Mouse (Mus musculus) heart, embryonic 15.5 days (tissue): ENCODE data around the gene Ina. TPM values are rescaled to one million over a fixed set of nuclear protein-coding genes. Genes with fewer than 3 reads are reported as not detected.
"Not testable (repeated sequence)": the region's sequence is repeated elsewhere in the genome, so short reads cannot be mapped to it uniquely, and the experiment has no call there.

Source experiments
- ATAC-seq: fragments of 200-750 bp; cut with Nextera tagmentation; replicated peaks from 2 replicates; pipeline ENCODE4 v1.8.0; 2017; ENCODE audit warnings: low read depth, moderate TSS enrichment; ENCODE audit not compliant: insufficient number of reproducible peaks, insufficient read depth, low FRiP score
- H3K27ac ChIP-seq: fragments of 300-500 bp; sonication (generic); 2 replicates; pipeline ENCODE4 v1.5.1; 2015; ENCODE audit warnings: mild to moderate bottlenecking, inconsistent platforms
- H3K27me3 ChIP-seq: fragments of 300-500 bp; sonication (generic); 2 replicates; pipeline ENCODE4 v1.6.1; 2015; ENCODE audit warnings: inconsistent platforms
- H3K36me3 ChIP-seq: fragments of 300-500 bp; sonication (generic); 2 replicates; pipeline ENCODE4 v1.6.1; 2015; ENCODE audit warnings: mild to moderate bottlenecking, inconsistent platforms
- H3K4me1 ChIP-seq: fragments of 300-500 bp; sonication (generic); replicated peaks from 2 replicates; pipeline ENCODE4 v1.6.1; 2015; ENCODE audit warnings: inconsistent platforms
- H3K4me2 ChIP-seq: fragments of 300-500 bp; sonication (generic); 2 replicates; pipeline ENCODE4 v1.6.1; 2015; ENCODE audit warnings: inconsistent platforms, mild to moderate bottlenecking, moderate library complexity
- H3K4me3 ChIP-seq: fragments of 300-500 bp; sonication (generic); 2 replicates; pipeline ENCODE4 v1.5.1; 2015; ENCODE audit warnings: mild to moderate bottlenecking, inconsistent platforms
- H3K9ac ChIP-seq: fragments of 300-500 bp; sonication (generic); 2 replicates; pipeline ENCODE4 v1.6.1; 2015; ENCODE audit warnings: mild to moderate bottlenecking, inconsistent platforms
- H3K9me3 ChIP-seq: fragments of 300-500 bp; sonication (generic); replicated peaks from 2 replicates; pipeline ENCODE4 v1.6.1; 2016; ENCODE audit warnings: inconsistent platforms
- WGBS: fragments of 180-500 bp; shearing (Covaris S2); methylation state at CpG from one replicate; pipeline ENCODE4 v1.1.7; 2015; ENCODE audit warnings: mixed read lengths; 5-methylcytosine and 5-hydroxymethylcytosine counted together
- polyA plus RNA-seq: library from polyadenylated mRNA; unstranded; fragments of >200 nt; fragmentation: Nextera tagmentation; extraction: Ambion mirVana; gene quantifications from 2 replicates; pipeline ENCODE4 v1.2.1, GENCODE M21; 2015

The Ina gene
- polyA plus RNA-seq, 1 experiment from 2014 or later = 0.58 TPM

DNA sequence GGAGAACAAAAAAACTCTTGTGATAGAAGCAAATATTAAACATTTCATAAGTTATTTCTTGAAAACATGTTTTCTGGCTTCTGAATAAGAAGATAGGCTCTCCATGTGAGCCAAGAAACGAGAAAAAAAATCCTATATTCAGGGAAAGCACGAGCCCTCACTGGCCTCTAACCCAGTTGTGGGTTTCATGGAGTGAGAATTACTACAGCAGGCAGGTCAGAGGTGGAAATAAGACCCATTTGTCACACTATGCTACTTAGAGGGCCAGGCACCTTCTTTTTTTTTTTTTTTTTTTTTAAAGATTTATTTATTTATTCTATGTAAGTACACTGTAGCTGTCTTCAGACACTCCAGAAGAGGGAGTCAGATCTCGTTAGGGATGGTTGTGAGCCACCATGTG lies 14.1 kb upstream of the Ina start:
- not testable (repeated sequence) for H3K27ac ChIP-seq, H3K9ac ChIP-seq, H3K4me2 ChIP-seq, H3K4me1 ChIP-seq, H3K36me3 ChIP-seq, ATAC-seq, H3K4me3 ChIP-seq, H3K27me3 ChIP-seq, H3K9me3 ChIP-seq
- 85% methylated on average over 3 of the region's 3 CpGs for WGBS

DNA sequence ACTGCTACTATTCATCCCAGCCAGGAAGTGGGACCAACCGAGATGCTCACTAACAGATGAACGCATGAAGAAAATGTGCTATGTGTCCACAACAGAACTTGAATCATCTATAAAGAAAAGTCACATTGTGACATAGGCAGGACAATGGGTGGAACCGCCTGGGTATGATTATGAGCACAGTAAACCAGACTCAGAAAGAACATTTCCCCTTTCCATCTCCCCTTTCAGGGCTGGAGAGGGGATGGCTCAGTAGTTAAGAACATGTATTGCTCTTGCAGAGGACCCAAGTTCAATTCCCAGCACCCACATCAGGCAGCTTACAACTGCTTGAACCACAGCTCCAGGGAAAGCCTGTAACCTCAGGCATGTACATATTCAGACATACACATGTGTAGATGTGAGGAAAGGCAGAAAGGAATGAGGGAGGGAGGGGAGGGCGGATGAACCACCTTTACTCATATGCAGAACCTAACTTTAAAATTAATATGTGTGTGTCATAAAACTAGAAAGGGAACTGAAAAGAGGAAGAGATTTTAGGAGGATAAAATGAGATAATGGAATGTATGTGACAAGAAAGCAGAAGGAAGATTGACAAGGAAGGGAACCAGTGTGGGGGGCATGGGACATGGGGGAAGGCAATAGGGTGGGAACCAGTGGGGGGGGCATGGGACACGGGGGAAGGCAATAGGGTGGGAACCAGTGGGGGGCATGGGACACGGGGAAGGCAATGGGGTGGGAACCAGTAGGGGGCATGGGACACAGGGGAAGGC lies 10.6 kb upstream of the Ina start:
- H3K4me1 ChIP-seq = no peaks in the 10 kb centered on the region
- no peaks in the 10 kb centered on the region for H3K9me3 ChIP-seq
- 71% methylated on average over 6 of the region's 6 CpGs for WGBS
- H3K4me3 ChIP-seq = no peak overlapping the region
- peaks cover 6% of the 10 kb centered on the region for H3K27me3 ChIP-seq
- no peak overlapping the region for H3K4me2 ChIP-seq
- no peak overlapping the region for H3K9ac ChIP-seq
- H3K36me3 ChIP-seq = no peaks in the 10 kb centered on the region
- ATAC-seq = no peak
- H3K27ac ChIP-seq = no peak overlapping the region

DNA sequence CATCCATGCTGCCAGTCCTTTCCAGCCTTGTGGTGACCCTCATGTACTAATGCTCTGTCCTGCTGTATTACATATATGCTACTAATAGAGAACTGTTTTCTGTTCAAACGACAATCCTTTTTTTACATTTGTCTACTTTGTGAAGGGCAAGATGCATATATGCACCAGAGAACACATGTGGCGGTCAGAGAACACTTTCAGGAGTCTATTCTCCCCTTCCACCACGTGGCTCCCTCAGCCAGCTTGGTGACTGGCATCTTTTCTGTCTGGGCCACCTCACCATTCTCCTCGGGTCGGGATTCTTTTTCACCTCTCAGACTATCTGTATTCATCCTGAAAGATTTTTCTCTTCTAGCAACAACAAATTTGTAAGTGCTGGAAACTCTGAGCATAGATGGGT lies 8.6 kb upstream of the Ina start:
- Histone ChIP-seq H3K27me3 (peaks cover 11% of the 10 kb centered on the region), H3K27ac (no peak overlapping the region), H3K4me3 (no peak overlapping the region), H3K36me3 (no peaks in the 10 kb centered on the region), H3K4me1 (no peaks in the 10 kb centered on the region), H3K4me2 (no peak overlapping the region), H3K9ac (no peak overlapping the region), H3K9me3 (no peaks in the 10 kb centered on the region)
- ATAC-seq = no peak
- 51% methylated on average over 5 of the region's 5 CpGs for WGBS

DNA sequence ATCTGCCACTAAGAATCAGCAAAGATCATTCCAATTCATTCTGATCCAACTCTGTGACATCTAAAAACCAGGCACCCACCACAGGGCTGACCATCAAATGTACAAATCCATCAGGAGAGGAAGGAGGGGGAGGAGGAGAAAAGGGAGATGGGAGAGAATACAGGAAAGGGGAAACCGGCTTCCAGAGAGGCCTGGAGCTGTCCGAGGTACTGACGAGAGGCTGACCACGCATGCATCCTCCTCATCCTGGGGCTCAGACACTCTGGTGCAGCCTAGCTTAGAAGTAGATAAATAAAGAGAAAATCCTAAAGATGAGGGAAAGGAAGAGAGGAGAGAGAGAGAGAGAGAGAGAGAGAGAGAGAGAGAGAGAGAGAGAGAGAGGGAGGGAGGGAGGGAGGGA lies 8.2 kb upstream of the Ina start:
- no peak for ATAC-seq
- no peak overlapping the region for H3K4me2 ChIP-seq
- H3K9ac ChIP-seq = no peak overlapping the region
- no peak overlapping the region for H3K4me3 ChIP-seq
- no peaks in the 10 kb centered on the region for H3K9me3 ChIP-seq
- H3K36me3 ChIP-seq = no peaks in the 10 kb centered on the region
- H3K27ac ChIP-seq = no peak overlapping the region
- H3K27me3 ChIP-seq = peaks cover 15% of the 10 kb centered on the region
- 1% methylated on average over 4 of the region's 4 CpGs for WGBS
- no peaks in the 10 kb centered on the region for H3K4me1 ChIP-seq

DNA sequence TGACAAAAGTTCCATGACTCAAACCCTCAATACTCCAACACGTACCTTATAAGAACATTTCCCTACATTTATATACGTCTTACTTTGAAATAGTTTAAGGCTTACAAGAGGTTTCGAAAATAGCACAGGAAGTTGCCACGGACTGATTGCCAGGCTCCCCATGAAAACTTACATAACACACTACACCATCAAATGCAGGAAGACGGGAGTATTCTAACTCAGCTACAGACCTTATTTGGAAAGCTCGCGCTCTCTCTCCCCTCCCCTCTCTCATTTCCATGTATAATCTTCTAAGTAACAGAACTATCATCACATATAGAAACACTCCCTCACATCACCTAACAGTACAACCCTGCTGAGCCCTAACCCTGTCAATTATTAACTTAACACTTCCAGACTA lies 5.1 kb upstream of the Ina start:
- Histone ChIP-seq H3K4me1 (peaks cover 3% of the 10 kb centered on the region), H3K27ac (no peak overlapping the region), H3K27me3 (peaks cover 45% of the 10 kb centered on the region), H3K9ac (no peak overlapping the region), H3K4me3 (no peak overlapping the region), H3K9me3 (no peaks in the 10 kb centered on the region), H3K36me3 (no peaks in the 10 kb centered on the region), H3K4me2 (no peak overlapping the region)
- no peak for ATAC-seq
- WGBS = 77% methylated on average over 7 of the region's 7 CpGs

DNA sequence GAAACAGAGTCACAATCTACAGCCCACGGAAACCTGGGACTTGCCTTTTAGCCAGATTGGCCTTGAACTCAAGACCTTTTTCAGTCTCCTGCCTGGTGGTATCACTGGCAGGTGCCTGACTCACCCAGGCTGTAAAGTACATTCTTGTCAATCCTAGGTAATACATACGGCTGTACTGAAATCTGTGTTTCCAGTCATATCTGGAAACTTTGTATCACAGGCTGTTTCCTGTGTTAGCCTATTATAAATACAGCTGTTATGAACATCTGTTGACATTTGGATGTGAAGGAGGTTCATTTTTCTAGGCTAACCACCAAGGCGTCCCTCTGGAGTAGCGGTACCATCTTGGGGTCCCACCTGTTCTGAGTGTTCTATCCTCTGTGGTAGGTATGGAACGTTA lies 4.6 kb upstream of the Ina start:
- Histone ChIP-seq H3K9ac (no peak overlapping the region), H3K4me2 (no peak overlapping the region), H3K36me3 (no peaks in the 10 kb centered on the region), H3K4me3 (no peak overlapping the region), H3K4me1 (peaks cover 8% of the 10 kb centered on the region), H3K27ac (no peak overlapping the region), H3K9me3 (no peaks in the 10 kb centered on the region), H3K27me3 (peaks cover 51% of the 10 kb centered on the region)
- no peak for ATAC-seq
- WGBS = 71% methylated on average over 5 of the region's 5 CpGs

- peaks cover 66% of the 10 kb centered on the region for H3K27me3 ChIP-seq
- no peak for ATAC-seq
- H3K4me2 ChIP-seq = no peak overlapping the region
- H3K9me3 ChIP-seq = no peaks in the 10 kb centered on the region
- no peak overlapping the region for H3K4me3 ChIP-seq
- whole genome bisulfite sequencing = 83% methylated on average over 15 of the region's 15 CpGs
- no peak overlapping the region for H3K9ac ChIP-seq
- peaks cover 17% of the 10 kb centered on the region for H3K4me1 ChIP-seq
- H3K36me3 ChIP-seq = no peaks in the 10 kb centered on the region
- no peak overlapping the region for H3K27ac ChIP-seq
Observed at GRCm38 (mm10) chr19:47012521-47013130, 1.9 kb upstream of the Ina start.

GRCm38 (mm10) chr19:47013340-47014158 lies 949 bp upstream of the Ina start:
- 12% methylated on average over 20 of the region's 20 CpGs for WGBS
- H3K4me2 ChIP-seq = peak overlapping the region; percentile 87; the same call in 1 of the 2 replicates

DNA sequence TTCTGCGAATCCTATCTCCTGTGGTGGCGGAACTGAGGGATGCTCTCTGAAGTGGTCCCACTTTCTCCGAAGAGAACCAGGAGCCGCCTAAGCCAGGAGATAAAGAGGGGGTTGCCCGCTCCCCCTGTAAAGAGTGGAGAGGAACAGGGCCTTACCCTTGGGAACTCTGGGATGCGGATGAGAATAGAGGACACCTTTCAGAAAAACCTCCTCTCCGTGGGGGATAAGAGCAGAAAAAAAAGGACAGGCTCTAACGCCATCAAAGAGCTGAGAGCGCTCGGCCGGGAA lies 395 bp upstream of the Ina start:
- peaks cover 17% of the 10 kb centered on the region for H3K4me1 ChIP-seq

More at GRCm38 (mm10) chr19:47013340-47014158, 949 bp upstream of the Ina start:
- peaks cover 75% of the 10 kb centered on the region for H3K27me3 ChIP-seq
- H3K36me3 ChIP-seq = no peaks in the 10 kb centered on the region
- H3K9ac ChIP-seq = no peak overlapping the region
- H3K9me3 ChIP-seq = no peaks in the 10 kb centered on the region
- no peak for ATAC-seq
- H3K4me1 ChIP-seq = peaks cover 17% of the 10 kb centered on the region
- H3K27ac ChIP-seq = no peak overlapping the region
- no peak overlapping the region for H3K4me3 ChIP-seq

GRCm38 (mm10) chr19:47015396-47015795 lies 898 bp downstream of the Ina start:
- Histone ChIP-seq H3K4me3 (peak overlapping the region; percentile 51), H3K27ac (no peak overlapping the region), H3K4me1 (peaks cover 17% of the 10 kb centered on the region), H3K9ac (no peak overlapping the region), H3K4me2 (peak overlapping the region; percentile 87), H3K9me3 (no peaks in the 10 kb centered on the region), H3K36me3 (no peaks in the 10 kb centered on the region), H3K27me3 (peaks cover 78% of the 10 kb centered on the region)
- no peak for ATAC-seq
- WGBS = 1% methylated on average over 36 of the region's 37 CpGs

More for the DNA sequence above, 395 bp upstream of the Ina start:
- Histone ChIP-seq H3K9ac (no peak overlapping the region), H3K9me3 (no peaks in the 10 kb centered on the region), H3K4me2 (peak overlapping the region; percentile 87), H3K36me3 (no peaks in the 10 kb centered on the region), H3K27me3 (peaks cover 75% of the 10 kb centered on the region), H3K27ac (no peak overlapping the region), H3K4me3 (peak overlapping the region; percentile 51)
- ATAC-seq = no peak
- under 1% methylated on average over 11 of the region's 11 CpGs for WGBS

DNA sequence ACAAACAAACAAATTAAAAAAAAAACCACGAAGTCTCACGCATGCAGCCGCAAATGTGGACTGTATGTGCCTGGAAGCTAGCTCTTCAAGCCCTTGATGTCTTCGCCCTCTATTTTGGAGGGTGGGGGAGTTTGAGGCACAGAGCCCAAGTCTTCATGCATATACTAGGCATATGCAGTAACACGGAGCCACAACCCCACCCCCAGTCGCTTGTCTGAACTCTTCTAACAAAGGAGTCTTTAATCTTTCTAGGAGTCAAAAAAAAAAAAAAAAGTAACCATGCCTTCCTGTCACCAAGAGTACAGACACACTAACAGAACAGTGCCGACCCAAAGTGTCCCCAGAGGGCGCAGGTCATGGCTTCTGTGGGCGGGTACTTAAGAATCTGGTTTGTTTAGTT lies 1.5 kb downstream of the Ina start:
- Histone ChIP-seq H3K4me2 (no peak overlapping the region), H3K4me1 (peaks cover 17% of the 10 kb centered on the region), H3K27ac (no peak overlapping the region), H3K9ac (no peak overlapping the region), H3K36me3 (no peaks in the 10 kb centered on the region), H3K27me3 (peaks cover 75% of the 10 kb centered on the region), H3K9me3 (no peaks in the 10 kb centered on the region), H3K4me3 (0 out of 2 replicates have a peak overlapping the region, but pooled peaks have one; percentile 51)
- no peak for ATAC-seq
- 5% methylated on average over 9 of the region's 9 CpGs for WGBS
